Mouse (Mus musculus) right cerebral cortex, adult 18-20 months (tissue): ENCODE results near the gene C1qtnf6.

Source experiments
- DNase-seq: peaks from one replicate; pipeline ENCODE4 v3.0.0; 2022; ENCODE audit warnings: mixed read lengths

C1qtnf6 gene

GRCm38 (mm10) chr15:78530671-78531450 lies at the start of gene C1qtnf6:
C1qtnf6 (minus strand) TSS chr15:78531416.
- no peak for DNase-seq

GRCm38 (mm10) chr15:78576284-78576810 lies 45.1 kb upstream of the C1qtnf6 start:
- DNase-seq = no peak

GRCm38 (mm10) chr15:78572658-78573397 lies 41.6 kb upstream of the C1qtnf6 start, which contains the start of gene Rac2:
Rac2 (minus strand) TSS chr15:78572783.
- DNase-seq = no peak

DNA sequence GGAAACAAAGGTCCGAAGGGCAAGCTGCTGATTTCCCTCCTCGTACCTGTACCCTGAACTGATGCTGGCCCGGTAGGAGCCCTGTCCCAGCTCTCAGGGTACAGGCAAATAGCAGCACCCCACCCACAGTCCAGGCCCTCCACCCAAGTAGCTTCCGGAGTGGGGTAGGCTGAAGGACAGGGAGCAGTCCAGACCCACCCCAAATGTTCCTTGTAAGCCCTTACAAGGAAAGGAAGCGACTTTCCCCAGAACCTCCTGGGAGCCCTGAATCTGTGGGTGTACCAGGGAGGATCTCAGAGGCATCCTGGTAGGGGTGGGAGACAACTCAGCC lies 41.0 kb upstream of the C1qtnf6 start:
- DNase-seq = no peak

DNA sequence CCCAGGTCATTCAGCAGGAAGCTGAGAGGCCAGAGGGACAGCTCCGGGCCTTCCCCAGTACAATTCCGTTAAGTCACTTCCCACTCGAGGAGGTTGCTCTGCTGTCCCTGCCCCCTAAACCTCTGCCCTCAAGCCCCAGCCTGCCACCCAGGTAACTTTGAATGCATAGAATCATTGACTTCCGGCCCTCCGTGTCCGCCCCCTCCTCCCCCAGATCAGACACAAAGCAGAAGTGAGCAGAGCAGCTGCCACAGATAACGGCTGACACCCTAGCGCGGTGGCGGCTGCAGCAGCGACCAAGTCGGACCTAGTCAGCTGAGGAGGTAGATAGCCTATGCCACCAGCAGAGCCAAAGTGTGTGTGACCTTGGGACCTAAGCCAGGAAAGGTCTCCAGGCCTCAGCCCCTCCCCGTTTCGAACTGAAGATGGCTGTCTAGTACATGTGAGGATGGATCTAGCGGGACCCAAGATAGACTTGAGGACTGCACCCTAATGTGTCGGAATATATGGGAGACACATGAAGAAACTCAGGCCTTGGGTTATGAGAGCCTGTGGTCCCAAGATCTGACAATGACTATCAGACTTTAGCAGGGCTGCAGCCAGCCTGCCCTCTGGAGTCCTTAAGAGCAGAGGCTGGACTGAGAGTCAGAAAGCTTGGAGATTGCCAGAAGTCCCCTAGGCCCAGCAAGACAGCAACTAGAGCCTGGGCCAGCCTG lies 40.5 kb upstream of the C1qtnf6 start:
- DNase-seq = no peak

DNA sequence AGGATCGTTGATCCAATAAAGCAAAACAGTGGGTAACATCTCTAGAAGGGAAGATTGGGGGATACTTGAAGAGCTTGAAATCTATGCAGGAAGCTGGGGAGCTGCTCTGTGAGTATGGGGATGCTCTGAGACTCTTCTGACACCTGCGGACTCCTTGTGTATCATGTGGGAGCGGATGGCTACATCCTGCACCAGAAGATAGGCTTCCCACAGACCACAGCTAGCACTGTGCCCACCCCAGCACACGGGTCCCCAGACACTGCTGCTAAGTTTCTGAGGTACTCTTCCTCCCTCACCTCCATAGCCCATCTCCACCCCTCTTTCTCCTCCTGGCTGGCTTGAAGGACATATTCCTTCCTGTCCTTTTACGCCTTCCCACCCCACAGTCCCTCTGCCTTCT lies 39.0 kb upstream of the C1qtnf6 start:
- no peak for DNase-seq

DNA sequence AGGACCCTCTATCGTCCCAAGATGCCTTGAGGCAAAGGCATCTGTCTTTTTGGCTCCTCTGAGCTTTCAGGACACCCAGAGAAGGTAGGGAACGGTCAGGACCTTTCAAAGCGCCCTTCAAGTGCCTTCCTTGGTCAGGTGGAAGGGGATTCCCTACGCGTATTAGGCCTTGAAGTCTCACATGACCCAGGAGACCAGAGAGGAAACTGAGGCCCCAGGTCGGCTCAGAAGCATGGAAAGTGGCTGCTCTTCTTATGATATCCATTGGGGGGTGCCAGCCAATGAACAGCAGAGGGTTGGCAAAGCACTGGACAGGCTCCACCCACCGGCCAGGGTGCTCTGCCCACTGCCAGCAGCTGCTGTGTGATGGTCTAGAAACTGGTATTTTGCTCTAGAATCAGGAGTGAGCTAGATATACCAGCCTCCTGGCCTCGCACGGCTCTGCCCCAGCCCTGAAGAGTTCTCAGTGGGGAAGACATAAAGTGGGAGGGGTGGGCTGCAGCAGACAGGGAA lies 36.4 kb upstream of the C1qtnf6 start:
- DNase-seq = no peak

- no peak for DNase-seq
These were observed 33.7 kb upstream of the C1qtnf6 start for GRCm38 (mm10) chr15:78564764-78565435.

GRCm38 (mm10) chr15:78563937-78564336 lies 32.7 kb upstream of the C1qtnf6 start:
- DNase-seq = no peak

DNA sequence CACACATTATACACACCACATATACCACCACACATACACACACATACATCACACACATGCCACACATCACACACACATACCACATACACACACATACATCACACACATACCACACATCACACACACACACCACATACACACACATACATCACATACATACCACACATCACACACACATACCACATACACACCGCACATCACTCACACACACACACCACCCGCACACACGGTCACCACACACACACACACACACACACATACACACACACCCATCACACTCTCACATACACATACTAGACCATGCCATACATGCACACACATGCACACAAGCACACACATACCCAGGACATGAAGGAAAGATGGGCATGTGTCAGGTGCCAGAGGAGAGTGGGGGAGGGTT lies 32.1 kb upstream of the C1qtnf6 start:
- no peak for DNase-seq

DNA sequence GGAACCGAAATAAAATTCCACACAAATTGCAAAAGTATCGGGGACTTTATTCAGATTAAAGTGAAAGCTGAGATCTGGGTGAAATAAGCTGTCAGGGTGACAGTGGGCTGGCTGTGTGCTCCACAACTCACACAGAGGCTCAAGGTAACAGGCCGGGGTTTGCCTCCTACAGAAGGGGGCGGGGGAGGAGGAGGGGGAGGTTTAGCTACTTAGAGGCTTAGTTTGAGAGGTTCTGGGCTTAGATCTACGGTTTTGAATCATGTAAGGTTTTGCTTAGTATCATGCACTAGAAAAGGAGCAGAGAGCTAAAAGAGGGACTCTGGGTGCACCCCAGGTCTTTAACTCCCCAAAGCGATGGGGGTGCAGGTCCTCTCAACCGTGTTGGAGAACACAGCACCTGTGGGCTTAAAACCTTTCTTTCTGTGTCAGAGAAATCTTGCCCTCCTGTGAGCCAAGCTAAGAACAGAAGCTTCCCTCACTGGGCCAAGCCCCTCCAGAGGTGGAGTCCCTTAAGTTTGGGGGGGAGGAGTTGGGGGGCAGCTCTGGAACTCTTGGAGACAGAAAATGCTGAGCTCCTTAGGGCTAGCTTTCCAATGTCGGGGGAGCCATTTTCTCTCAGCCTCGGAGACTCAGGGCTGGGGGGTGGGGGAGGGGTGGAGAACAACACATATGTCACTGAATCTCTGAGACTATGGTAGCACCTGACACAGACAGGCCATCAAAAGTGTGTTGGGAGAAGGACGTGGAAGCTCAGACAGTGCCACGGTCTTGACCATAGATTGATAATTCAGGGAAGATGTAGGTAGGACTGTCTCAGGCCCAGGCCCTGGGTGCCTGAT lies 28.1 kb upstream of the C1qtnf6 start:
- DNase-seq = no peak

DNA sequence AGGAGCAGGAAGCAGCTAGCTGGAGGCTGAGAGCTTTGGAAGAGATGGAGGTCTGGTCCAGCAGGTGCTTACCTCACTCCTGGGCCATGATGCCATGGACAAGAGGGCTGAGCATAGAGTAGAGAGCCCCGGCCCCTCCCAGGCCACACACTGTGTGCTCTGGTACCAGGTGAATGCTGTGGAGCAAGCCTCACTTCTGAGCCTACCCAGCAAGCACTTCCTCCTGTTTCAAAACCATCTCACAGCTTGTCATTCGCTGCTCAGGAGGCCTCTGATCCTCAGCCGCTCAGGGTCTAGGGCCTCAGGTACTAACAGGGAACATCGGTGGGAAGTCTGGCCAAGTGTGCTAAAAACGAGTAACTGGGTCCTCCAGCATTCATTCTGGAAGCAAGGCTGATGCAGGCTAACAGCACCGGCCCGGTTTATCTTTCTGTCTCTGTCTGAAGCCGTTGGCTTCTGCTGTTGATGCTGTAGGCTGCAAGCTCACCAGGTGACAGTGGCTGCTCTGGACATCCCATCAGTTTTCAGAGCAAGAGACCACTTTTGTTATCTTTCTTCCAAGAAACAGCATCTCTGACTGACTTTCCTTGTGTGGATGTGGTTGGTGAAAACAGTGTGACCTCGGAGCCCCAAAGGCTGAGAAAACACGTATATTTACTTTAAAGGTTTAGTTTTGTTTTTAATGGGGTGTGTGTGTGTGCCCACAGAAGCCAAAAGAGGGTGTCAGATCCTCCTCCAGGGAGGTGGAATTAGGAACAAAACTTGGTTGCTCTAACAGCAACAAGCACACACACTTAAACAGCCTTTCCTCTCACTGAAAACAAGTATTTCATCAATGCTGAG lies 26.7 kb upstream of the C1qtnf6 start:
- no peak for DNase-seq

GRCm38 (mm10) chr15:78554545-78555313 lies 23.5 kb upstream of the C1qtnf6 start:
- DNase-seq = no peak

GRCm38 (mm10) chr15:78549189-78549734 lies 18.0 kb upstream of the C1qtnf6 start:
- no peak for DNase-seq

DNA sequence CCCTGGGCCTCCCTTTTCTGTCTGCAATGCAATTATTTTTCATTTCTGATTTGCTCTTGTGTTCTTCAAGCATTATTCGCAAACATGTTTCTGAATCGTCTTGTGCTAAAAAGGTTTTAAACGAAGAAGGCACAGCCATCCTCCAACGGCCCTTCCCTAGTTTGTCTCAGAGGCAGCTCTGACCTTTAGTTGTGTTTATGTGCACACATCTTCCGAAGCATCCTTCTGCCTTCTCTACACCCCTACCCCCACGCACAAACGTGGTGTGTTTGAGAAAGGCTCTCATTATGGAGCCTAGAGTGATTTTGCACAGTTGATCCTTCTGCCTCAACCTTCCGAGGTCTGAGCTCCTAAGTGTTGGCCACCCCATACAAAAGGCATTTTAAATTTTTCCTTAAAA lies 17.5 kb upstream of the C1qtnf6 start:
- DNase-seq = no peak

DNA sequence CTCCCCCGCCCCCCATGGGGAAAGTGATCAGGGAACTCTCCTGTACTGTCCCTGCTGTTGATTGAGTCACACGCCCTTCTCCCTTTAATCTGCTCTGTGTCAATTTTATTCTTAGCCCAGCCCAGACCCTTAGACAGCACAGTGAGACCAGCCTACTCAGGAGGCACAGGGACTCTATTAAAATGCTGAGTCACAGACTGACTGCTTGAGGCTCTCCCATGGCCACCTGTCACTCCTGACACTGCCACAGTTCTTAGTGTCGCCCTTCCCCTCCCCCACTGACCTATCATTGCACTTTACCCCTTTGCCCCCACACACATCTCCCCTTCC lies 17.1 kb upstream of the C1qtnf6 start:
- no peak for DNase-seq

GRCm38 (mm10) chr15:78547415-78548335 lies 16.5 kb upstream of the C1qtnf6 start:
- DNase-seq = no peak

DNA sequence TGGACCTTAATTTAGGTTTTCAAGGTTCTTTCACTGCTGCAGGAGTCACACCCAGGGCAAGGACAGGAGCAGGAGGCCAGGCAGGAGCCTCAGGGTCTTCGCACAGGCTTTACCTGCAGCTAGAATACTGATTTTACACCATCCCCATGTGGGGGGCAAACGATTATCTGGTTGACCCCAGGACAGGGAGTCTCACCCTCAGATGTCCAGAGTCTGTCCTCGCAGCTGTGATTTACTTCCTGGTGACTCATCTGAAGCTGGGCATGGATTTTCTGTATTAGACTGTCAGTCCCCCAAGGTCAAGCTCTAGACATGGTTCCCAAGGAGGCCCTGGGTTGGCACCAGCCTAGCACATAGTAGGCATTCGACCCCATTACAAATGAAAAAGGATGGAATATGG lies 14.8 kb upstream of the C1qtnf6 start:
- no peak for DNase-seq

GRCm38 (mm10) chr15:78544561-78545001 lies 13.4 kb upstream of the C1qtnf6 start, which contains the start of gene Sstr3:
Sstr3 (minus strand) TSS chr15:78544685.
- peak; percentile 75 for DNase-seq
